Mouse (Mus musculus) midbrain, embryonic 13.5 days (tissue): ENCODE measurements at regions not wholly inside any gene's neighbourhood (a gene's known extent, or its start where the extent isn't known, plus 50 kb on each side); places are given as distances from the start of the nearest gene placed in this dataset.

ENCODE experiments used
- ATAC-seq: fragments of 200-750 bp; cut with Nextera tagmentation; 2 replicates; pipeline ENCODE4 v1.8.0; 2017; ENCODE audit warnings: mild to moderate bottlenecking, moderate TSS enrichment, moderate library complexity
- H3K27ac ChIP-seq: fragments of 300-500 bp; sonication (generic); 2 replicates; pipeline ENCODE4 v1.5.1; 2015; ENCODE audit warnings: inconsistent platforms, mild to moderate bottlenecking, moderate library complexity
- H3K27me3 ChIP-seq: fragments of 300-500 bp; sonication (generic); 2 replicates; pipeline ENCODE4 v1.6.1; 2015; ENCODE audit warnings: mild to moderate bottlenecking, inconsistent platforms
- H3K36me3 ChIP-seq: fragments of 300-500 bp; sonication (generic); 2 replicates; pipeline ENCODE4 v1.6.1; 2015; ENCODE audit warnings: mild to moderate bottlenecking, inconsistent platforms
- H3K4me1 ChIP-seq: fragments of 300-500 bp; sonication (generic); replicated peaks from 2 replicates; pipeline ENCODE4 v1.6.1; 2015; ENCODE audit warnings: inconsistent platforms
- H3K4me2 ChIP-seq: fragments of 300-500 bp; sonication (generic); replicated peaks from 2 replicates; pipeline ENCODE4 v1.6.1; 2015; ENCODE audit warnings: moderate library complexity, mild to moderate bottlenecking, inconsistent platforms
- H3K4me3 ChIP-seq: fragments of 300-500 bp; sonication (generic); replicated peaks from 2 replicates; pipeline ENCODE4 v1.5.1; 2015; ENCODE audit warnings: mild to moderate bottlenecking, inconsistent platforms
- H3K9ac ChIP-seq: fragments of 300-500 bp; sonication (generic); replicated peaks from 2 replicates; pipeline ENCODE4 v1.6.1; 2015; ENCODE audit warnings: mild to moderate bottlenecking, inconsistent platforms
- H3K9me3 ChIP-seq: fragments of 300-500 bp; sonication (generic); 2 replicates; pipeline ENCODE4 v1.6.1; 2016; ENCODE audit warnings: mild to moderate bottlenecking, inconsistent platforms
- WGBS: fragments of 180-500 bp; shearing (Covaris S2); methylation state at CpG from one replicate; pipeline ENCODE4 v1.1.7; 2015; 5-methylcytosine and 5-hydroxymethylcytosine counted together

DNA sequence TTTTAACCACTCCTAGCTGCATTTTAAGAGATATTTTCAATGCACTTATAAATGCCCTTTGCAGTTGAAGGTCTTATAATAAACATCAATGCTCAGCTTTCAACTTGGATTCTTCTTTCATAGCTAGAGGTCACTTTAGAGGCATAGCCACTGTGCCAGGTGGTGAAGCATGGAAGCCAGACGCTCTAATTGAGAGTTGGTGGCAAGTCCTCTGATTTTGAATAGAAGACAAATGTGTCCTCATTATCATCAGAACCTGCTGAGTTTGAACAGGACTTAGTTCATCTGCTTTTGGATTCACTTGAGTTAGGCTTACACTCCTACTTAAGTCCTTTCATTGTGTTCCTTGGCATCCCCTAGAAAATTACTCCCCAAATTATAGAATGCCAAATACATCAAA, 459.0 kb upstream of the Gcfc2 start:
- no peaks in the 10 kb centered on the region for H3K9me3 ChIP-seq
- no peak overlapping the region for H3K4me2 ChIP-seq
- WGBS = 82% methylated on average over 1 of the region's 1 CpGs
- no peak overlapping the region for H3K4me3 ChIP-seq
- H3K9ac ChIP-seq = no peak overlapping the region
- H3K27me3 ChIP-seq = no peaks in the 10 kb centered on the region
- no peaks in the 10 kb centered on the region for H3K36me3 ChIP-seq
- ATAC-seq = no peak
- H3K4me1 ChIP-seq = no peaks in the 10 kb centered on the region
- H3K27ac ChIP-seq = no peak overlapping the region

GRCm38 (mm10) chr6:81466536-81466935, 456.9 kb upstream of the Gcfc2 start:
- Histone ChIP-seq H3K27me3 (no peaks in the 10 kb centered on the region), H3K36me3 (no peaks in the 10 kb centered on the region), H3K4me3 (no peak overlapping the region), H3K4me2 (no peak overlapping the region), H3K9me3 (no peaks in the 10 kb centered on the region), H3K9ac (no peak overlapping the region), H3K4me1 (no peaks in the 10 kb centered on the region), H3K27ac (no peak overlapping the region)
- 60% methylated on average over 4 of the region's 4 CpGs for WGBS
- no peak for ATAC-seq

GRCm38 (mm10) chr6:81471340-81471955, 452.0 kb upstream of the Gcfc2 start:
- H3K9me3 ChIP-seq = no peaks in the 10 kb centered on the region
- no peaks in the 10 kb centered on the region for H3K27me3 ChIP-seq
- no peak overlapping the region for H3K4me2 ChIP-seq
- no peak for ATAC-seq
- WGBS = 86% methylated on average over 9 of the region's 9 CpGs
- no peaks in the 10 kb centered on the region for H3K4me1 ChIP-seq
- H3K27ac ChIP-seq = no peak overlapping the region
- H3K9ac ChIP-seq = no peak overlapping the region
- H3K4me3 ChIP-seq = no peak overlapping the region
- H3K36me3 ChIP-seq = no peaks in the 10 kb centered on the region

- Histone ChIP-seq H3K9ac (no peak overlapping the region), H3K4me2 (no peak overlapping the region), H3K4me1 (no peaks in the 10 kb centered on the region), H3K27me3 (no peaks in the 10 kb centered on the region), H3K9me3 (no peaks in the 10 kb centered on the region), H3K27ac (no peak overlapping the region), H3K36me3 (no peaks in the 10 kb centered on the region), H3K4me3 (no peak overlapping the region)
- no peak for ATAC-seq
- WGBS = 84% methylated on average over 3 of the region's 3 CpGs
Measured at GRCm38 (mm10) chr6:81472506-81472905, 451.0 kb upstream of the Gcfc2 start.

GRCm38 (mm10) chr6:81474786-81475185, 448.7 kb upstream of the Gcfc2 start:
- H3K36me3 ChIP-seq = no peaks in the 10 kb centered on the region
- no peak overlapping the region for H3K9ac ChIP-seq
- no peak overlapping the region for H3K4me2 ChIP-seq
- no peaks in the 10 kb centered on the region for H3K4me1 ChIP-seq
- H3K4me3 ChIP-seq = no peak overlapping the region
- H3K27ac ChIP-seq = no peak overlapping the region
- H3K27me3 ChIP-seq = no peaks in the 10 kb centered on the region
- no peak for ATAC-seq
- no peaks in the 10 kb centered on the region for H3K9me3 ChIP-seq
- WGBS = 94% methylated on average over 1 of the region's 1 CpGs

GRCm38 (mm10) chr6:81487006-81487405, 436.5 kb upstream of the Gcfc2 start:
- Histone ChIP-seq H3K4me1 (no peaks in the 10 kb centered on the region), H3K9me3 (no peaks in the 10 kb centered on the region), H3K9ac (no peak overlapping the region), H3K27me3 (no peaks in the 10 kb centered on the region), H3K36me3 (no peaks in the 10 kb centered on the region), H3K4me3 (no peak overlapping the region), H3K27ac (no peak overlapping the region), H3K4me2 (no peak overlapping the region)
- 78% methylated on average over 3 of the region's 3 CpGs for WGBS
- ATAC-seq = no peak

GRCm38 (mm10) chr6:81496239-81496638, 427.2 kb upstream of the Gcfc2 start:
- WGBS = 90% methylated on average over 7 of the region's 7 CpGs

GRCm38 (mm10) chr6:81517185-81517584, 406.3 kb upstream of the Gcfc2 start:
- no peak overlapping the region for H3K4me2 ChIP-seq
- no peak overlapping the region for H3K9ac ChIP-seq
- no peak overlapping the region for H3K27ac ChIP-seq
- no peaks in the 10 kb centered on the region for H3K9me3 ChIP-seq
- no peak overlapping the region for H3K4me3 ChIP-seq
- H3K27me3 ChIP-seq = no peaks in the 10 kb centered on the region
- WGBS = 100% methylated on average over 1 of the region's 1 CpGs
- H3K36me3 ChIP-seq = no peaks in the 10 kb centered on the region
- no peaks in the 10 kb centered on the region for H3K4me1 ChIP-seq
- no peak for ATAC-seq

More at GRCm38 (mm10) chr6:81496239-81496638, 427.2 kb upstream of the Gcfc2 start:
- H3K4me1 ChIP-seq = no peaks in the 10 kb centered on the region
- no peak overlapping the region for H3K4me2 ChIP-seq
- H3K9ac ChIP-seq = no peak overlapping the region
- no peak overlapping the region for H3K4me3 ChIP-seq
- H3K27ac ChIP-seq = no peak overlapping the region
- no peaks in the 10 kb centered on the region for H3K9me3 ChIP-seq
- no peaks in the 10 kb centered on the region for H3K27me3 ChIP-seq
- ATAC-seq = no peak
- no peaks in the 10 kb centered on the region for H3K36me3 ChIP-seq

DNA sequence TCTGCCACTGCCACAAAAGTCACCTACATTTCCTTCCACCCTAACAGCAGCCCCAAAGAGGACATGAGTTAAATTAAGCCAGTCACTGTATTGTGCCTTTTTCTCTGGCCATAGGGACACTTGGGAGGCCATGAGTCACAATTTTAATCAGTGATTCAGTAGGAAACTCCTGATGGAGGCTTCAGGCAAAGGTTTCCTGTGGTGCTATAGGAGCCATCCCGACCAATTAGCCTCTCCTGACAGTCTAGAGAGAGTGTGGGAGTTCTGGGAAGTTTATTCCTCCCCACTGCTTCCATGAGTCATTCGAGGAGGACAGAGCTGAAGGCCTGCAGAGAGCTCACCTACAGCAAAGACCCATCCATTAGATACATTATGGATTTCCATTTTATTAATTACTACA, 361.2 kb upstream of the Gcfc2 start:
- ATAC-seq = no peak
- no peak overlapping the region for H3K4me3 ChIP-seq
- H3K9me3 ChIP-seq = no peaks in the 10 kb centered on the region
- no peaks in the 10 kb centered on the region for H3K4me1 ChIP-seq
- no peak overlapping the region for H3K4me2 ChIP-seq
- H3K27ac ChIP-seq = no peak overlapping the region
- H3K9ac ChIP-seq = no peak overlapping the region
- no peaks in the 10 kb centered on the region for H3K27me3 ChIP-seq
- no peaks in the 10 kb centered on the region for H3K36me3 ChIP-seq
- WGBS = 70% methylated on average over 2 of the region's 2 CpGs

GRCm38 (mm10) chr6:81563192-81563591, 360.3 kb upstream of the Gcfc2 start:
- Histone ChIP-seq H3K4me3 (no peak overlapping the region), H3K36me3 (no peaks in the 10 kb centered on the region), H3K4me2 (no peak overlapping the region), H3K9ac (no peak overlapping the region), H3K27me3 (no peaks in the 10 kb centered on the region), H3K4me1 (no peaks in the 10 kb centered on the region), H3K9me3 (no peaks in the 10 kb centered on the region), H3K27ac (no peak overlapping the region)
- 83% methylated on average over 2 of the region's 2 CpGs for WGBS
- ATAC-seq = no peak

- Histone ChIP-seq H3K9me3 (no peaks in the 10 kb centered on the region), H3K36me3 (no peaks in the 10 kb centered on the region), H3K4me3 (no peak overlapping the region), H3K4me2 (no peak overlapping the region), H3K9ac (no peak overlapping the region), H3K27me3 (no peaks in the 10 kb centered on the region), H3K4me1 (no peaks in the 10 kb centered on the region), H3K27ac (no peak overlapping the region)
- 92% methylated on average over 1 of the region's 1 CpGs for WGBS
- ATAC-seq = no peak
Measured at GRCm38 (mm10) chr6:81564295-81564694, 359.2 kb upstream of the Gcfc2 start.

- 97% methylated on average over 1 of the region's 1 CpGs for WGBS
- H3K27ac ChIP-seq = no peak overlapping the region
Measured at GRCm38 (mm10) chr6:81586441-81587117, 336.9 kb upstream of the Gcfc2 start.

DNA sequence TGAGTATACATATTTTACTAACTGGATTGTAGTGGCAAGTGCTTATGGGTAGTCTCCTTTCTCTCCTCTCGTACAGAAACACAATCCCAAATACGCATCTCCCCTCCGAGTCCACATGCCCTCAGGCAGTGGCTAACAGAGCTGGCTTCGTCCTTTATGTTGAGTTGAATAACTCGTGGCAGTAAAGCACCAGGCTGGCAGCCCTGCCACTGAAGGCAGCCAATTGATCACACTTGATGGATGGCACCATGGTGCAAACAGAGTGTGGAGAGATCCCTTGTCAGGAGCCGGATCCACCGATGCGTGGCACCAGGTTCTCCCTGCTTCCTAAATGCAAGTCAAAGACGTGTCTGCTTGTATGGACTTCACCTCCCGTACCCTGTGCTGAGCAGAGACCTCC, 333.7 kb upstream of the Gcfc2 start:
- no peaks in the 10 kb centered on the region for H3K9me3 ChIP-seq
- no peaks in the 10 kb centered on the region for H3K36me3 ChIP-seq
- H3K4me3 ChIP-seq = no peak overlapping the region
- no peaks in the 10 kb centered on the region for H3K27me3 ChIP-seq
- no peak for ATAC-seq
- no peak overlapping the region for H3K9ac ChIP-seq
- H3K4me2 ChIP-seq = no peak overlapping the region
- H3K27ac ChIP-seq = no peak overlapping the region
- WGBS = 81% methylated on average over 10 of the region's 10 CpGs
- H3K4me1 ChIP-seq = peaks cover 4% of the 10 kb centered on the region; the same call in 1 of the 2 replicates

More at GRCm38 (mm10) chr6:81586441-81587117, 336.9 kb upstream of the Gcfc2 start:
- H3K4me2 ChIP-seq = no peak overlapping the region
- H3K4me1 ChIP-seq = no peaks in the 10 kb centered on the region
- no peaks in the 10 kb centered on the region for H3K27me3 ChIP-seq
- no peak overlapping the region for H3K4me3 ChIP-seq
- H3K36me3 ChIP-seq = no peaks in the 10 kb centered on the region
- no peak for ATAC-seq
- no peaks in the 10 kb centered on the region for H3K9me3 ChIP-seq
- H3K9ac ChIP-seq = no peak overlapping the region
